Mouse (Mus musculus) spleen, postnatal 10 days (tissue): ENCODE results near the gene Olfr855.

Source experiments
- DNase-seq, 2 experiments: peaks; one replicate each; pipeline ENCODE4 v3.0.0; 2021 to 2022; ENCODE audit warnings: low spot score in 2 of 2

The Olfr855 gene

GRCm38 (mm10) chr9:19582317-19582716, at the start of gene Olfr855:
TSS of gene Olfr855 (plus strand) at chr9:19582617.
- DNase-seq, result no peak

- DNase-seq, result no peak
Observed at GRCm38 (mm10) chr9:19540976-19541375, 41.4 kb upstream of the Olfr855 start, which contains the start of gene Olfr853. TSS of gene Olfr853 (minus strand) at chr9:19541076.

GRCm38 (mm10) chr9:19567282-19567681, 15.1 kb upstream of the Olfr855 start, which contains the start of gene Olfr854:
TSS of gene Olfr854 (minus strand) at chr9:19567382.
- no peak for DNase-seq

GRCm38 (mm10) chr9:19621297-19621696, 38.9 kb downstream of the Olfr855 start:
- DNase-seq, result no peak

GRCm38 (mm10) chr9:19621843-19622822, 39.7 kb downstream of the Olfr855 start, which contains the start of gene Zfp317:
TSS of gene Zfp317 (plus strand) at chr9:19622102.
- DNase-seq, result peak; percentile 64 to 85

GRCm38 (mm10) chr9:19629574-19629973, 47.2 kb downstream of the Olfr855 start:
- no peak for DNase-seq
